Mouse (Mus musculus) kidney, embryonic 14.5 days (tissue): ENCODE data around the gene Traf4. TPM values are rescaled to one million over a fixed set of nuclear protein-coding genes. Genes with fewer than 3 reads are reported as not detected.
A peak's percentile ranks its signal among the peaks of the same experiment; 100 is the strongest.

ENCODE experiments used
- ATAC-seq: fragments of 200-750 bp; cut with Nextera tagmentation; 2 replicates; pipeline ENCODE4 v1.8.0; 2017; ENCODE audit warnings: moderate number of reproducible peaks, mild to moderate bottlenecking, moderate TSS enrichment, moderate library complexity; ENCODE audit not compliant: low FRiP score, low TSS enrichment
- H3K27ac ChIP-seq: fragments of 300-500 bp; sonication (generic); 2 replicates; pipeline ENCODE4 v1.5.1; 2014; ENCODE audit warnings: low read depth, mild to moderate bottlenecking, low read length, moderate library complexity, mixed read lengths
- H3K27me3 ChIP-seq: fragments of 300-500 bp; sonication (generic); 2 replicates; pipeline ENCODE4 v1.6.1; 2014; ENCODE audit warnings: mild to moderate bottlenecking, low read length; ENCODE audit not compliant: control insufficient read depth, insufficient read depth
- H3K36me3 ChIP-seq: fragments of 300-500 bp; sonication (generic); 2 replicates; pipeline ENCODE4 v1.6.1; 2014; ENCODE audit warnings: low read length, mixed read lengths; ENCODE audit not compliant: control insufficient read depth, insufficient read depth
- H3K4me1 ChIP-seq: fragments of 300-500 bp; sonication (generic); 2 replicates; pipeline ENCODE4 v1.6.1; 2014; ENCODE audit warnings: low read length, mixed read lengths; ENCODE audit not compliant: control insufficient read depth, insufficient read depth
- H3K4me2 ChIP-seq: fragments of 300-500 bp; sonication (generic); replicated peaks from 2 replicates; pipeline ENCODE4 v1.6.1; 2014; ENCODE audit warnings: low read depth, mild to moderate bottlenecking, low read length
- H3K4me3 ChIP-seq: fragments of 300-500 bp; sonication (generic); 2 replicates; pipeline ENCODE4 v1.5.1; 2014; ENCODE audit warnings: mild to moderate bottlenecking, low read length
- H3K9ac ChIP-seq: fragments of 300-500 bp; sonication (generic); 2 replicates; pipeline ENCODE4 v1.6.1; 2014; ENCODE audit warnings: low read depth, mild to moderate bottlenecking, low read length, moderate library complexity
- H3K9me3 ChIP-seq: fragments of 300-500 bp; sonication (generic); 2 replicates; pipeline ENCODE4 v1.6.1; 2016; ENCODE audit warnings: low read length; ENCODE audit not compliant: control insufficient read depth
- WGBS: fragments of 180-500 bp; shearing (Covaris S2); extraction: QIAGEN DNeasy Blood & Tissue Kit; methylation state at CpG from one replicate; pipeline ENCODE4 v1.1.7; 2014; 5-methylcytosine and 5-hydroxymethylcytosine counted together
- polyA plus RNA-seq: library from polyadenylated mRNA; unstranded; fragments of >200 nt; fragmentation: Nextera tagmentation; extraction: Ambion mirVana; gene quantifications from 2 replicates; pipeline ENCODE4 v1.2.1, GENCODE M21; 2014

Traf4 gene
- 68.2 and 111 TPM in 2 replicates for polyA plus RNA-seq

- Histone ChIP-seq H3K27me3 (no peaks in the 10 kb centered on the region), H3K36me3 (peaks cover 24% of the 10 kb centered on the region), H3K9me3 (no peaks in the 10 kb centered on the region), H3K4me3 (peak within 1 kb of the TSS; percentile 100), H3K9ac (peak within 1 kb of the TSS; percentile 99), H3K4me1 (peaks cover 34% of the 10 kb centered on the region), H3K27ac (peak within 1 kb of the TSS; percentile 99), H3K4me2 (peak within 1 kb of the TSS; percentile 75)
- under 1% methylated on average over 67 of the region's 78 CpGs for WGBS
- ATAC-seq, result peak; percentile 83
Measured at GRCm38 (mm10) chr11:78164924-78165760, at the start of gene Traf4. TSS of gene Traf4 (minus strand) at chr11:78165589.

DNA sequence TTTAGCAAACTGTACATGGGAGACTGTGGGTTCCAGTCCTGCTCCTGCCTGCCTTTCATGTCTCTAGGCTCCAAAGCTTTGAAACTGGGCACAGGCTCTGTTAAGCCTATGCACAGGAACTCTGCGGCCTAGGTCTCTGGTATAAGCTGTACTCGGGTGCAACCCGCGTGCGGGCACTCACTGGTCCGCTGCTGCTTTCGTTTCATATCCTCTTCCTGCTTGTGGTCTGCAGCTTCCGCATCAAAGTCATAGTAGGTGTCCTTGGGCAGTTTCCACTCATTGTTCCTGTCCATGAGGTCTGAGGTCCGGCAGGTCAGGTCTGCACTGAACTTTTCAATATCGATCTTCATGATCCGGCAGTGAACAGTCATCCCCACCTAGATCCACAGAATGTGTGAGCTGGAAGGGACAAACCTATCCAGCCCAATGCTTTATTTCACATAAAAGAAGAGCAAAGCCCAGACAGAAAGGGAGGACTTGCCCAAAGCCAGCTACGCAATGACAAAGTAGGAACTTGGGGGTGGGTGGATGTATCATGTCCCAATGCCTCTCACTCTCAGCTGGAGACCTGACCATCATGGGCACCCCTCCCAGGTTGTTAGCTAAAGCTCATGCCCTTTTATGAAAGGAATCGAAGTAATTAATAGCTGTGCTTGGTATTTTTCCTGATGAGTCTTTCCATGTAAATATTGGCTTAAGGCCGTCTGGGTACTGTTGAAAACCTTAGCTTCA is 47.9 kb upstream of the Traf4 start:
- H3K9ac ChIP-seq, result no peak overlapping the region
- WGBS, result 96% methylated on average over 14 of the region's 14 CpGs
- no peaks in the 10 kb centered on the region for H3K27me3 ChIP-seq
- no peak for ATAC-seq
- no peak overlapping the region for H3K4me2 ChIP-seq
- H3K4me3 ChIP-seq, result no peak overlapping the region
- H3K4me1 ChIP-seq, result no peaks in the 10 kb centered on the region
- peaks cover 94% of the 10 kb centered on the region for H3K36me3 ChIP-seq
- H3K9me3 ChIP-seq, result no peaks in the 10 kb centered on the region
- no peak overlapping the region for H3K27ac ChIP-seq

DNA sequence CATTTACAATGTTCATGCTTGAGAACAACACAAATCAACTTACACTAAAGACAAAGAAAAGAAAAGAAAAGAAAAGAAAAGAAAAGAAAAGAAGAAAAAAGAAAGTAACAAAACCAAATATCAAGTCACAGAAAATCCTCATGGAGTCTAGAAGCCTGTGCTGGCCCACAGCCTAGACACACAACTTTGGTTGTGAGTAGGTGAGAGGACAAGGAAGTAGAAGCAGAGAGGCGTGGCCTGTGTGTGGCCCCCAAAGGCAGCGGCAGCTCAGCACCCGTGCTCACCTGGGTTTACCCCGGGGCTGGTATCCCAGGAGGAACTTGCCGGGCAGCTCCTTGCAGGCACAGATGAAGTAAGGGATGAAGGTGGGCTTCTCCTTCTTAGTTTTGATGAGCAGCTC is 46.1 kb upstream of the Traf4 start:
- Histone ChIP-seq H3K9ac (no peak overlapping the region), H3K4me2 (no peak overlapping the region), H3K4me3 (no peak overlapping the region), H3K27ac (no peak overlapping the region), H3K4me1 (no peaks in the 10 kb centered on the region), H3K27me3 (no peaks in the 10 kb centered on the region), H3K9me3 (no peaks in the 10 kb centered on the region), H3K36me3 (peaks cover 96% of the 10 kb centered on the region)
- ATAC-seq, result no peak
- 89% methylated on average over 5 of the region's 5 CpGs for WGBS

DNA sequence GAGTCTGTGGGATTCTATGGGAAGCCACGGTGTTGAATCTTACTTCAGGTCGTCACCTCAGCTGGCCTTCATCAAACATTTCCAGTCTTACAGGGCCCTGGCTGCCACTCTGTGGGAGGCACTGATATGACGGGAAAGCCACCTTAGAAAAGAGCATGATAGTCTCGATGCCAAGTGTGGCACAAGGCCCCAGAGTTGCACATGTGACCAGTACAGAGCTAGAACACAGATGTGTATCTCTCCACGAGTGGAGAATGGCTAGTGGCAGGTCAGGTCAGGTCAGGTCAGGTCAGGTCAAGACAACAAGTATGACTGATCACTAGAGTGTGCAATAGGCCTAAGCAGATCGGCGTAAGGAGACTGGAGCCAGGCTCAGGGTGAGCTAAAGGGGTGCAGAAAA is 45.2 kb upstream of the Traf4 start:
- Histone ChIP-seq H3K27ac (no peak overlapping the region), H3K9me3 (no peaks in the 10 kb centered on the region), H3K36me3 (peaks cover 92% of the 10 kb centered on the region), H3K4me1 (peaks cover 7% of the 10 kb centered on the region), H3K27me3 (no peaks in the 10 kb centered on the region), H3K4me3 (no peak overlapping the region), H3K9ac (0 out of 2 replicates have a peak overlapping the region, but pooled peaks have one; percentile 12), H3K4me2 (no peak overlapping the region)
- ATAC-seq, result no peak
- WGBS, result 62% methylated on average over 7 of the region's 7 CpGs

DNA sequence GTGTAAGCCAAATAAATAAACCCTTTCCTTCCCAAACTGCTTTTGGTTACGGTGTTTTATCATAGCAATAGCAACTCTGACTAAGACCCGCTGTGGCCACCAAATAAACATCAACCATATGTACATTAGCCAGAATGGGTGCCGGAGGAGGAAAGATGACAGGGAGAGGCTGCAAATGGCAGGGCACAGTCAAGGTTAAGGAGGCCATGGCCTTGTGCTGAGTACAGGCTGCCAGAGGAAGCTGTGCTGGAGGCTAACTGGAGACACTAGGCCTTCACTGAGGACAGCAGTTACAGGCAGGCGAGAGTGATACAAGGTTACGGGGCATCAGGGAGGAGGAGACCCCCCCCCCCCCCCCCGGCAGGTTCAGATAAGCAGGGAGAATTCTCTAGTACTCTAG is 44.5 kb upstream of the Traf4 start:
- no peak overlapping the region for H3K4me3 ChIP-seq
- ATAC-seq, result no peak
- H3K4me1 ChIP-seq, result peaks cover 9% of the 10 kb centered on the region
- H3K27ac ChIP-seq, result no peak overlapping the region
- H3K9ac ChIP-seq, result 0 out of 2 replicates have a peak overlapping the region, but pooled peaks have one; percentile 12
- peaks cover 90% of the 10 kb centered on the region for H3K36me3 ChIP-seq
- no peaks in the 10 kb centered on the region for H3K27me3 ChIP-seq
- H3K9me3 ChIP-seq, result no peaks in the 10 kb centered on the region
- H3K4me2 ChIP-seq, result no peak overlapping the region
- 94% methylated on average over 6 of the region's 6 CpGs for WGBS

- 84% methylated on average over 7 of the region's 7 CpGs for WGBS
- H3K9ac ChIP-seq, result no peak overlapping the region
Measured at GRCm38 (mm10) chr11:78207190-78207589, 41.8 kb upstream of the Traf4 start.

GRCm38 (mm10) chr11:78205361-78206206 is 40.2 kb upstream of the Traf4 start:
- 18% methylated on average over 13 of the region's 13 CpGs for WGBS
- Histone ChIP-seq H3K4me1 (peaks cover 9% of the 10 kb centered on the region), H3K9me3 (no peaks in the 10 kb centered on the region), H3K4me3 (no peak overlapping the region), H3K36me3 (peaks cover 53% of the 10 kb centered on the region), H3K27me3 (no peaks in the 10 kb centered on the region), H3K9ac (no peak overlapping the region), H3K4me2 (no peak overlapping the region), H3K27ac (peak overlapping the region; percentile 63)
- ATAC-seq, result peak; percentile 53

More at GRCm38 (mm10) chr11:78207190-78207589, 41.8 kb upstream of the Traf4 start:
- Histone ChIP-seq H3K4me2 (no peak overlapping the region), H3K4me3 (no peak overlapping the region), H3K27ac (no peak overlapping the region), H3K36me3 (peaks cover 69% of the 10 kb centered on the region), H3K9me3 (no peaks in the 10 kb centered on the region), H3K4me1 (peaks cover 9% of the 10 kb centered on the region), H3K27me3 (no peaks in the 10 kb centered on the region)
- ATAC-seq, result no peak

DNA sequence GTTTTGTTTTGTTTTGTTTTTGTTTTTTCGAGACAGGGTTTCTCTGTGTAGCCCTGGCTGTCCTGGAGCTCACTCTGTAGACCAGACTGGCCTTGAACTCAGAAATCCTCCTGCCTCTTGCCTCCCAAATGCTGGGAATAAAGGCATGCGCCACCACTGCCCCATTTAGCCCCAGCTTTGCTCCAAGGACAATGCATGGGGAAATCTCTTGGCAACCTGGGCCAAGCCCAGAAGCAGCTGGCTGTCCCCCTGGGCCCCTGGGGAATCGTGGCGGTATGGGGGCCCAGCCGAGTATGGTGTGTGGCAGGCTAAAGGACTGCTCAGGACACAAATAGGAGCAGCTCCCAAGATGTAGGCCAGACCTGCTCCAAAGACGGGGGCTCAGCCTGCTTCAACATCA is 38.9 kb upstream of the Traf4 start:
- WGBS, result 83% methylated on average over 6 of the region's 6 CpGs
- H3K4me3 ChIP-seq, result no peak overlapping the region
- H3K36me3 ChIP-seq, result peaks cover 41% of the 10 kb centered on the region
- H3K9me3 ChIP-seq, result no peaks in the 10 kb centered on the region
- no peak for ATAC-seq
- H3K27me3 ChIP-seq, result no peaks in the 10 kb centered on the region
- no peak overlapping the region for H3K4me2 ChIP-seq
- H3K4me1 ChIP-seq, result peaks cover 9% of the 10 kb centered on the region
- no peak overlapping the region for H3K9ac ChIP-seq
- no peak overlapping the region for H3K27ac ChIP-seq
